Mouse (Mus musculus): ENCODE results near the gene Mief1. TPM values are rescaled to one million over a fixed set of nuclear protein-coding genes. Genes with fewer than 3 reads are reported as not detected.

Gene Mief1
- 34.9 and 36.4 TPM in 2 replicates for polyA plus RNA-seq (2015; fragmentation: Nextera tagmentation; extraction: Ambion mirVana)

DNA sequence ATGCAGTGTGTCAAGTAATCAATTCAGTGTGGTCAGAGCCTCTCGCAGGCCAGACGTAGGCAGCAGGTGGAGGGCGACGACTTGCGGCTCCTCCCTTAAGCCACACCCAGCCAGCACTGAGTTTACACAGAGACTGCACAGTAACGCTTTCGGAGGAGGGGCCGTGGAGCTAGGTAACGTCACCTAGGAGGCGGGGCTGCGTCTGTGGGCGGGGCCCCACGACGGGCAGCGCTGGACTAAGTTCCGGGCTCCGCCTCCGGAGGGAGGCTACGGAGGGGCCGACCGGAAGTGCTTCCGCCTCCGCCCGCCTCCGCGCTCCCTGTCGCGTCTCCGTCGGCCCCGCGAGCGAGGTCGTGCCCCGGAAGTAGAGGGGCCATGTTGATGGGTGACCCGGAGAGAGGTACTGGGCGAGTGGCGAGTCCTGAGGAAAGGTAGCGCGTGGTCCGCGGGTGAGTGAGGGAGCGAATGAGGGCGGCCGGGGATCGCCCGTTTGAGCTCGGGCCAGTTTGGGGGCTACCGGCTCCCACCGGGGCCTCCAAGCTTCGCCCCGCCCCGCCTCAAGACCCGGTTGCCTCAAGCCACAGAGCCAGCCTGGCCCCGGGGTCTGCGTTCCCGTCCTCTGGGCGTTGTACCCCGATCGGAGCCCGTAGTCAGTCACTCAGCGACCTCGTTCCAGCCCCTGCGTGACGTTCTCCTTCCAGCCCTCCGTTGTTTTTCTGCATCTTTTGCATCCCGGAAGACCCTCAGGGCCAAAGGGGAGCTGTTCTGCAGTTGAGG, at the start of gene Mief1:
TSS of gene Mief1 (plus strand) at position 286 of the 777 bp plus-strand sequence.
- Histone ChIP-seq H3K27ac (replicated peaks) (peak within 1 kb of the TSS; percentile 81), H3K4me3 (peak within 1 kb of the TSS; percentile 73), H3K36me3 (peaks cover 24% of the 10 kb centered on the region), H3K4me2 (peak within 1 kb of the TSS; percentile 84), H3K4me1 (replicated peaks) (peaks cover 16% of the 10 kb centered on the region), H3K9me3 (no peaks in the 10 kb centered on the region), H3K9ac (peak within 1 kb of the TSS; percentile 81), H3K27me3 (no peaks in the 10 kb centered on the region)
- WGBS, result 0% methylated on average over 64 of the region's 67 CpGs
- ATAC-seq (ENCODE audit: low FRiP score, low read depth), result peak; percentile 97

DNA sequence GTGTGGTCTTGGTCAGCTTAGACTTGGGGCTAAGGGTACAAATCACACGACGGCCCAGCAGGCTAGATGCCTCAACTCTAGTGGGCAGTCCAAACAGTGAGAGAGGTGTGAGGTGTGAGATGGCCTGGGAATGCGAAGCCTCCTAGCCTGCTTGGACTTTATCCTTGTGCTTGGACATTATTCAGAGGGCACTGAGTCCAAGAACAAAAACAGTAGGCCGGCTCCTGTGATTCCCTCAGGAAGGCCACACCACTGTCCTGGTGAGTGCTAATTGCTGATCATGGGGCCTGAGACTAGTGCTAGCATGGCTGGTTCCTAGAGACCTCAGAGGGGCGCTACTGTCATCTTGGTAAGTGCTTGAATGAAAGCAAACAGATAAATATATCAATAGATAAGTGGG, 44.9 kb upstream of the Mief1 start:
- Histone ChIP-seq H3K27ac (replicated peaks) (no peak overlapping the region), H3K27me3 (no peaks in the 10 kb centered on the region), H3K36me3 (no peaks in the 10 kb centered on the region), H3K4me1 (replicated peaks) (peaks cover 9% of the 10 kb centered on the region), H3K4me3 (no peak overlapping the region), H3K9me3 (no peaks in the 10 kb centered on the region), H3K9ac (no peak overlapping the region), H3K4me2 (no peak overlapping the region)
- 83% methylated on average over 5 of the region's 5 CpGs for WGBS
- ATAC-seq (ENCODE audit: low FRiP score, low read depth), result no peak

DNA sequence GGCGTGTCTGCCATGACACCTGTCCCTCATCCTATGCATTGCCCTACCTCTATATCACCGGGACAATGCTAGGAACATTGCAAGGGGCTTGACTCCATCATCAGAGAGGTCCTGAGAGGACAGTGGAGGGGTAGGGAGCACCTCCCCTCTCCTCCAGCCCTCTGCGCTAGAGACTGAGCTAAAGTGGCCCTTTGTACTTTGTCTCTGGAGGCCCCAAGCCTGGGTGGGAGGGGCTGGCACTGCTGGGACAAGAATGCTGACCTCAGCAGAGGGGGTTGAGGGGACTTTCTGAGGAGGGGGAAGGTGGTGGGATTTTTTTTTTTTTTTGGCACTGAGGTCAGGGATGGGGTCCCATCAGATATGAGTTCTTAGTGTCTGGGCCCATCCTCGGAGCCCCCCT, 43.7 kb upstream of the Mief1 start:
- Histone ChIP-seq H3K4me1 (replicated peaks) (peaks cover 14% of the 10 kb centered on the region), H3K9me3 (no peaks in the 10 kb centered on the region), H3K4me2 (no peak overlapping the region), H3K9ac (no peak overlapping the region), H3K27ac (replicated peaks) (no peak overlapping the region), H3K4me3 (no peak overlapping the region), H3K36me3 (no peaks in the 10 kb centered on the region), H3K27me3 (no peaks in the 10 kb centered on the region)
- no peak for ATAC-seq (ENCODE audit: low FRiP score, low read depth)
- 66% methylated on average over 4 of the region's 4 CpGs for WGBS

DNA sequence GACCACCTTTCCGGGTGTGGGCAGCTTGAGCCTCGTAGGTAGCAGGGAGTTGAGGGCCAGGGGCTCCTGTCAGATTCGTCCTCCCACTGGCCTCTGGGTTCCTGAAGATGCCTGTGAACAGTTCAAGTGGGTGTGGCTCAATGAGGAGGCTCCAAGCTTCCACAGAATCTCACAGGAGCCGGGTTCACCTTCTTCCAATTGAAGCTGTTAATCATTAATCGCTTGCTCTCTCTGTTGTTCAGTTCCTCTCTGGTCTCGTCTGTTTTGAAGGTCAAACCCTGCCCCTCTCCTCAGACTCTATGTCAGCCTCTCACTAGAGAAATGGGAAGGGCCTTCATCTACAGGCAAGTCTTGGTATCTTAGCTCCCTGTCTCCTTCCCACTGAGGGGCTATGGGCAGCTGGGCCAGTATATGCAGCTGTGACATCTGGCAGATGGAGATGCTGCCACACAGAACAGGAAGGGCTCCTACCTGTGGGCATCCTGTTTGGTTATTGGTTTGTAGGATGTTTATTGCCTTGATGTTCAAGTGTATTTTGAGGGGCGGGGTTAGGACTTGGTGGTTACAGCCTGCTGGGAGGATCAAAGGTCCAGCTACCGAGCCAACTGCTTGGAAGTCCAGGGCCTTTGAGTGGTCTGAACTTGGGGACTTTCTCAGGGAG, 42.1 kb upstream of the Mief1 start:
- Histone ChIP-seq H3K27ac (replicated peaks) (no peak overlapping the region), H3K4me3 (no peak overlapping the region), H3K4me1 (replicated peaks) (peaks cover 14% of the 10 kb centered on the region), H3K27me3 (no peaks in the 10 kb centered on the region), H3K9ac (no peak overlapping the region), H3K4me2 (no peak overlapping the region), H3K9me3 (no peaks in the 10 kb centered on the region), H3K36me3 (no peaks in the 10 kb centered on the region)
- 66% methylated on average over 8 of the region's 8 CpGs for WGBS
- no peak for ATAC-seq (ENCODE audit: low FRiP score, low read depth)

DNA sequence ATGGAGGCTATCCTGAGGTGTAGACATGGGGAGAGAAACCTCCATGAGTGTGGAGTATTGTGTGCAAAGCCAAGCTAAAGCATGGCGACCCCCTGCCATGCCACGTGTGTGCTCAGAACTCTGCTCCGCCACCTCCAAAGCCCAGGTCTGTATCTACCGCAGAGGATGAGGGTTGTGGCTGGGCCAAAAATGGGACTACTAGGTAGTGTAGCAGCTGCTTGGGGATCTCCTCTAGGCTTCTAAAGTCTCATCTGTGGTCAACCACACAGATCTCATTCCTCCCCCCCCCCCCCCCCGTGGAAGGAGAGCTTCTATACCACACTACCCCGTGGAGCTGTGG, 41.6 kb upstream of the Mief1 start:
- ATAC-seq (ENCODE audit: low FRiP score, low read depth), result no peak
- WGBS, result 93% methylated on average over 6 of the region's 6 CpGs
- H3K9ac ChIP-seq, result no peak overlapping the region
- no peak overlapping the region for H3K4me2 ChIP-seq
- H3K27ac ChIP-seq (replicated peaks), result no peak overlapping the region
- no peaks in the 10 kb centered on the region for H3K9me3 ChIP-seq
- H3K4me3 ChIP-seq, result no peak overlapping the region
- no peaks in the 10 kb centered on the region for H3K36me3 ChIP-seq
- no peaks in the 10 kb centered on the region for H3K27me3 ChIP-seq
- peaks cover 14% of the 10 kb centered on the region for H3K4me1 ChIP-seq (replicated peaks)

DNA sequence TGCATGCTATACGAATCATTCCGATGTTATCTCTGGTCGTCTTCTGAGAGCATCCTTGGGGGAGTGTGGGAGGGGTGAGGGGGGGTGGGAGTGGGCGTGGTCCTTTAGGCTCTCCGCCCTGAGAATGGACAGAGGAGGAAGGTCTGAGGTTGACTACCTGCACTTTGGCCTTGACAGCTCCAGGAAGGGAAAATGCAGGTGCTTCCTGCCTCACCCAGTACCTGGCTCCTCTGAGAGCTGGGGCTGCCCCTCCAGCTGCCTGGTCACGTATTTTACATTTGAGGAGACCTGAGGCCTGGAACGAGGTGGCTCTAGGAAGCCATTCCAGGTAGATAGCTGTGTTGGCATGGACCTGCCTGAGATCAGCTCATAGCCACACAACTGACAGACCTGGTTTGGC, 41.0 kb upstream of the Mief1 start:
- H3K4me3 ChIP-seq, result no peak overlapping the region
- 92% methylated on average over 7 of the region's 7 CpGs for WGBS
- H3K4me2 ChIP-seq, result no peak overlapping the region
- peaks cover 14% of the 10 kb centered on the region for H3K4me1 ChIP-seq (replicated peaks)
- ATAC-seq (ENCODE audit: low FRiP score, low read depth), result no peak
- no peaks in the 10 kb centered on the region for H3K27me3 ChIP-seq
- H3K9ac ChIP-seq, result no peak overlapping the region
- H3K9me3 ChIP-seq, result no peaks in the 10 kb centered on the region
- H3K36me3 ChIP-seq, result no peaks in the 10 kb centered on the region
- H3K27ac ChIP-seq (replicated peaks), result no peak overlapping the region

DNA sequence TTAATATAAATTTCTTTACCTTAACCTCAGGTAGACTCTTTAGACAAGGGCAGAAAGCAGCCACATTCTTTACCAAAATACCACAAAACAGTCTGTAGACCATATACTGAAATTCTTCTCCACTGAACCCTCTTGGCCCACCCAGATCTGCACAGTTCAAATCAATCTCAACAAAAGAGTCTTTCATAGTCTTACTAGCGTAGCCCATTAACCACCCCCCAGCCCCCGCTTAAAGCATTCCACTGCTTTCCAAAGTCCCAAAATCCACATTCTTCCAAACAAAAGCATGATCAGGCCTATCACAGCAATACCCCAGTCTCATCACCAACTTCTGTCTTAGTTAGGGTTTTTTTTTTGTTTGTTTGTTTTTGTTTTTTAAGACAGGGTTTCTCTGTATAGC, 34.3 kb upstream of the Mief1 start:
- H3K27ac ChIP-seq (replicated peaks), result no peak overlapping the region
- no peaks in the 10 kb centered on the region for H3K9me3 ChIP-seq
- no peaks in the 10 kb centered on the region for H3K36me3 ChIP-seq
- no peak for ATAC-seq (ENCODE audit: low FRiP score, low read depth)
- H3K4me3 ChIP-seq, result no peak overlapping the region
- WGBS, result 57% methylated on average over 2 of the region's 2 CpGs
- no peak overlapping the region for H3K4me2 ChIP-seq
- H3K9ac ChIP-seq, result no peak overlapping the region
- H3K4me1 ChIP-seq (replicated peaks), result no peaks in the 10 kb centered on the region
- H3K27me3 ChIP-seq, result no peaks in the 10 kb centered on the region

DNA sequence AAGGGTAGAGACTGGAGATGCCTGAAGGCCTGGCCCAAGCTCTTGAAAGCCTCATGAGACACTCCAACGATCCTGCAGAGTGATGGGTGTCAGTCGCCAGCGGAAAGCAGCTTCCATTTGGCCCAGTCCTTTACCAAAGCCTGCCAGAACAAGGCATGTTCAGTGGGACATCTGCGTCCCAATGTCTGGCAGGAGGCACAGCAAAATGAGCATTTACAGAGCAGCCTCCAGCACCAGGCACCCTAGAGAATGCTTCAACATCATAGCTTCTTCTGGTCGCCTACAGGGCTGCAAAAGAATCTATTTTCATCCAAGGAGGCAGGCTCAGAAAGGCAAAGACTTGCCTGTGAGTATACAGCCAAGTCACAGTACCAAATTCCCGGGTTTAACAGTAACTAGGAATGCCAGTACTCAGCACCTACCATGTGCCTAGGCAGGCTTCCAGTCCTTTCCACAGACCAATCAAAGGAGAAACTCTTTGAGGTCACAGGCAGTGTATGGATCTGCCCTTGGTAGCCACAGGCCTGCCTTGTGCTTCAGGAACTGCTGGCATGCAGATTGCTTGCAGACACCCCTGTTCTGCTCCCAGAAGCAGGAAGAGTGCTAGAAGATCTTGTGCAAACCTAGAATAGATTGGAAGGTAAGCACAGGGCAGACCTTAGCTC, 31.6 kb upstream of the Mief1 start:
- no peak overlapping the region for H3K27ac ChIP-seq (replicated peaks)
- 80% methylated on average over 6 of the region's 6 CpGs for WGBS

DNA sequence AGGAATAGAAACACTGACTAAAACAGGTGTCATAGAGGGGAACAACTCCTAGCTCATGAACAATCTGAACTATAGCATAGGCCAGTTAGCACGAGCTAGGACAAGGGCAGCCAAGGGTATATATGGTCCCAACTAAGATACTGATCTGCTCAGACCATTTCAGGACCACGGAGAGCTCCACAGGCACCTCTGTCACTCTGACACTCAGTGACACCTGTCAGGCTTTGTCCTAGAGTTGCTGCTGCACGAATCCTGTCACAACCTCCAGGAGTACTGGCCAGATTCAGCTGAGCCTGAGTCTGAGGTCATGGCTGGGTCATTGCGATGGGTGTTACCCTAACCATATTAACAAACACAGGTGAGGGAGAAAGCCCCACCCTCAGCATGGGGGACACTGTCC, 30.4 kb upstream of the Mief1 start:
- Histone ChIP-seq H3K36me3 (0 out of 2 replicates have a peak, but pooled peaks cover 2% of the 10 kb centered on the region), H3K27ac (replicated peaks) (no peak overlapping the region), H3K9me3 (no peaks in the 10 kb centered on the region), H3K27me3 (no peaks in the 10 kb centered on the region), H3K9ac (no peak overlapping the region), H3K4me3 (no peak overlapping the region), H3K4me1 (replicated peaks) (no peaks in the 10 kb centered on the region; the same call in 1 of the 2 replicates), H3K4me2 (no peak overlapping the region)
- no peak for ATAC-seq (ENCODE audit: low FRiP score, low read depth)
- WGBS, result 38% methylated on average over 4 of the region's 4 CpGs

More for the DNA sequence above, 31.6 kb upstream of the Mief1 start:
- Histone ChIP-seq H3K4me1 (replicated peaks) (no peaks in the 10 kb centered on the region), H3K27me3 (no peaks in the 10 kb centered on the region), H3K4me3 (no peak overlapping the region), H3K9ac (no peak overlapping the region), H3K36me3 (0 out of 2 replicates have a peak, but pooled peaks cover 2% of the 10 kb centered on the region), H3K9me3 (no peaks in the 10 kb centered on the region), H3K4me2 (no peak overlapping the region)
- ATAC-seq (ENCODE audit: low FRiP score, low read depth), result no peak

DNA sequence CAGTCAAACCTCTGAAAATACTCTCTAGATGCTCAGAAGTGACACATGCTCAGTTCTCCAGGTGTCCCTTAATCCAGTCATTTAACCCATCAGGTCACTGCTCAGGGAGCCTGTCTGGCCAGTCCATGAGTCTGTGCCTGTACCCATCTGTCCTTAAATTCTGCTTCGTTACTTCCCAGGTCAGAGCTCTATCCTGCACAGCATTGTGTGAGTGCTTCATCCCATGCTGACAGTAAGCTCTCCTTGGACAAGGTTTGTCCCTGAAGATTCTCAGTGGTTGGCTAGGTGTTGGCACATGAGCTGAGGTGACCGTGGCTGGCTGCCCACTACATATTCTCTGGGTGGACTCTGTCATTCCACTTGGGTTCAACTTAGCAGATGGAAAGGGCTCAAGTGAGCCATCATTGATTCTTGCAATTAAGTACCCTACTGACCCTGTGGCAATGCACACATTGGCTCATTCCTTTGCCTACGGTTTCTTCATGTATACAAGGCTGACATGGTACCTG, 27.7 kb upstream of the Mief1 start:
- ATAC-seq (ENCODE audit: low FRiP score, low read depth), result no peak
- Histone ChIP-seq H3K27me3 (no peaks in the 10 kb centered on the region), H3K27ac (replicated peaks) (no peak overlapping the region), H3K36me3 (peaks cover 4% of the 10 kb centered on the region), H3K4me3 (no peak overlapping the region), H3K9ac (no peak overlapping the region), H3K9me3 (no peaks in the 10 kb centered on the region), H3K4me1 (replicated peaks) (no peaks in the 10 kb centered on the region; the same call in 1 of the 2 replicates), H3K4me2 (no peak overlapping the region)
- 89% methylated on average over 3 of the region's 3 CpGs for WGBS

DNA sequence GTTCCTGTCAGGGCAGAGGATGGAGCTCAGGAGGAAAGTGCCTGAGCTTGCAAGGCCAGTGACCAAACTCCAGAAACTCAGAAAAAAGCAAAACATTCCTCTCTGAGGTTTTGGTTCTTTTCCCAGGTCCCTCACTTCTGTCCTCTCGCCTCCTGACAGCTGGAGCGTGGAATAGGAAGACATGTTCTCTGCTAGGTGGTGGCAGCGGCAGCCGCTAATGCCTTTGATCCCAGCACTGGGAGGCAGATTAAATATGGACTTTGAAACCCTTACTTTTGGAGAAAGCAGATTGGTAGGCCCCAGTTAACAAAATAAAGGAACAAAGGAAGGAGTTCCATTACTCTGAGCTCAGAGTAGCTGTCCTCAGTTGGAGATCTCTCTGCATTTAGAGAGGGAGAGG, 25.4 kb upstream of the Mief1 start:
- no peak overlapping the region for H3K4me3 ChIP-seq
- H3K9ac ChIP-seq, result no peak overlapping the region
- WGBS, result 23% methylated on average over 4 of the region's 4 CpGs
- peaks cover 22% of the 10 kb centered on the region for H3K36me3 ChIP-seq
- H3K4me2 ChIP-seq, result no peak overlapping the region
- ATAC-seq (ENCODE audit: low FRiP score, low read depth), result no peak
- H3K27me3 ChIP-seq, result no peaks in the 10 kb centered on the region
- H3K27ac ChIP-seq (replicated peaks), result no peak overlapping the region
- no peaks in the 10 kb centered on the region for H3K9me3 ChIP-seq
- H3K4me1 ChIP-seq (replicated peaks), result no peaks in the 10 kb centered on the region; the same call in 1 of the 2 replicates

DNA sequence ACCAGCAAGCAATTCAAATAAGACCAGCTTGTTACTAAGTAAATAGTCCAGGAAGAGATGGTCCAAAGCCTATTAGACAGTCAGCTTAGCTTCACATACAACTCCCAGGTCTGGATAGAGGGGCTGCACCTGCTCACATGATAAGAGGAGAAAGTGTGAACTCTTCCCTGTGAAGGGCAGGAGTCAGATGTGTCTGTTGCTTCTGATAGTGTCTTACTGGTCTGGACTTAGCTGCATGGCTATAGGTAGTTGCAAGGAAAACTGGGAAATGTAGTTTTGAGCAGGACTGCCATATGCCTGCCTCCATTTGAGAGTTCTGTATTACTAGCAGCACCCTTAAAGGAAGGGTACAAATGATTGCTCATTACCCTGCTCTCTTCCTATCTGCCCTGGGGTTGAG, 20.1 kb upstream of the Mief1 start:
- no peak overlapping the region for H3K9ac ChIP-seq
- no peak overlapping the region for H3K4me2 ChIP-seq
- H3K4me3 ChIP-seq, result no peak overlapping the region
- H3K27ac ChIP-seq (replicated peaks), result no peak overlapping the region
- H3K9me3 ChIP-seq, result no peaks in the 10 kb centered on the region
- H3K27me3 ChIP-seq, result no peaks in the 10 kb centered on the region
- no peaks in the 10 kb centered on the region for H3K4me1 ChIP-seq (replicated peaks)
- H3K36me3 ChIP-seq, result peaks cover 20% of the 10 kb centered on the region
- no peak for ATAC-seq (ENCODE audit: low FRiP score, low read depth)
